Mouse (Mus musculus) midbrain, postnatal 0 days (tissue): ENCODE data around the gene Myo16. TPM values are rescaled to one million over a fixed set of nuclear protein-coding genes. Genes with fewer than 3 reads are reported as not detected.

Experiments
- ATAC-seq: fragments of 200-750 bp; cut with Nextera tagmentation; 2 replicates; pipeline ENCODE4 v1.8.0; 2017; ENCODE audit warnings: moderate number of reproducible peaks, mild to moderate bottlenecking, moderate TSS enrichment, moderate library complexity; ENCODE audit not compliant: low FRiP score
- DNase-seq: peaks from one replicate; pipeline ENCODE4 v3.0.0-alpha.2; 2015; ENCODE audit warnings: low spot score
- H3K27ac ChIP-seq: fragments of 300-500 bp; sonication (generic); 2 replicates; pipeline ENCODE4 v1.5.1; 2014; ENCODE audit warnings: low read depth, mild to moderate bottlenecking, low read length, mixed read lengths
- H3K27me3 ChIP-seq: fragments of 300-500 bp; sonication (generic); 2 replicates; pipeline ENCODE4 v1.6.1; 2014; ENCODE audit warnings: low read length, control low read depth, mixed read lengths; ENCODE audit not compliant: insufficient read depth
- H3K36me3 ChIP-seq: fragments of 300-500 bp; sonication (generic); 2 replicates; pipeline ENCODE4 v1.6.1; 2014; ENCODE audit warnings: low read length, control low read depth, mixed read lengths; ENCODE audit not compliant: insufficient read depth
- H3K4me1 ChIP-seq: fragments of 300-500 bp; sonication (generic); 2 replicates; pipeline ENCODE4 v1.6.1; 2014; ENCODE audit warnings: mild to moderate bottlenecking, control low read depth, antibody characterized with exemption, low read length, mixed read lengths; ENCODE audit not compliant: insufficient read depth
- H3K4me2 ChIP-seq: fragments of 300-500 bp; sonication (generic); 2 replicates; pipeline ENCODE4 v1.6.1; 2014; ENCODE audit warnings: low read depth, mild to moderate bottlenecking, low read length, mixed read lengths; ENCODE audit not compliant: poor library complexity, severe bottlenecking
- H3K4me3 ChIP-seq: fragments of 300-500 bp; sonication (generic); 2 replicates; pipeline ENCODE4 v1.5.1; 2014; ENCODE audit warnings: low read depth, mild to moderate bottlenecking, low read length, moderate library complexity
- H3K9ac ChIP-seq: fragments of 300-500 bp; sonication (generic); replicated peaks from 2 replicates; pipeline ENCODE4 v1.6.1; 2014; ENCODE audit warnings: mild to moderate bottlenecking, low read length, moderate library complexity, mixed read lengths; ENCODE audit not compliant: poor library complexity, severe bottlenecking
- H3K9me3 ChIP-seq: fragments of 300-500 bp; sonication (generic); 2 replicates; pipeline ENCODE4 v1.6.1; 2016; ENCODE audit warnings: low read length, control low read depth
- CTCF ChIP-seq: IDR thresholded peaks from 2 replicates; pipeline ENCODE4 v1.5.1; 2016; ENCODE audit warnings: antibody characterized with exemption, mild to moderate bottlenecking
- WGBS: fragments of 180-500 bp; shearing (Covaris S2); extraction: QIAGEN DNeasy Blood & Tissue Kit; methylation state at CpG from one replicate; pipeline ENCODE4 v1.1.7; 2014; 5-methylcytosine and 5-hydroxymethylcytosine counted together
- polyA plus RNA-seq: library from polyadenylated mRNA; unstranded; fragments of >200 nt; fragmentation: Nextera tagmentation; extraction: Ambion mirVana; gene quantifications from 2 replicates; pipeline ENCODE4 v1.2.1, GENCODE M21; 2015
- total RNA-seq: library from RNA; depleted of rRNA; stranded (reverse); fragments of >200 nt; gene quantifications from 2 replicates; pipeline ENCODE4 v1.2.3, GENCODE M21; 2014

Myo16 gene
- total and polyA plus RNA-seq, 2 experiments from 2014 or later = 7.7 to 59.9 TPM

DNA sequence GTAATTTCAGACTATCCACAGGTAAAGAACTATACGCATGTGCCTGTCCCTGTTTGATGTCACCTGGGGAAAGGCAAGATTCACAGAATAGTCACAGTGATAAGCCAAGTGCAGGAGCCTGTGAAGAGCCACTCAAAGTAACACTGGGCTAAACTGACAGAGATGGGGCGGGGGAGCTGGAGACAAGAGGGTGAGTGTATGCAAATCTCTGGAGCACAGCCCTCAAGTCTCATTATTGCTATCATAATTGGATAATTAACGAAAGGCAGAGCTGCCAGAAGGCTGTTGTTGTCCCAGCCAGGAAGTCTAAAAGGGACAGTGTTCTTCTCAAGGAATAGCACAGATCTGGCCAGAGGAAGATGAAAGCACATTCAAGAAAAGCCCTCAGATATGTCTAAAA lies 490.8 kb downstream of the Myo16 start:
- Histone ChIP-seq H3K9ac (no peak overlapping the region), H3K36me3 (no peaks in the 10 kb centered on the region), H3K27me3 (no peaks in the 10 kb centered on the region), H3K4me2 (no peak overlapping the region), H3K9me3 (no peaks in the 10 kb centered on the region), H3K27ac (no peak overlapping the region), H3K4me3 (no peak overlapping the region), H3K4me1 (no peaks in the 10 kb centered on the region)
- WGBS = 61% methylated on average over 3 of the region's 3 CpGs
- ATAC-seq (no peak; the same call in 1 of the 2 replicates), DNase-seq (peak; percentile 71)
- no peak for TF ChIP-seq CTCF

DNA sequence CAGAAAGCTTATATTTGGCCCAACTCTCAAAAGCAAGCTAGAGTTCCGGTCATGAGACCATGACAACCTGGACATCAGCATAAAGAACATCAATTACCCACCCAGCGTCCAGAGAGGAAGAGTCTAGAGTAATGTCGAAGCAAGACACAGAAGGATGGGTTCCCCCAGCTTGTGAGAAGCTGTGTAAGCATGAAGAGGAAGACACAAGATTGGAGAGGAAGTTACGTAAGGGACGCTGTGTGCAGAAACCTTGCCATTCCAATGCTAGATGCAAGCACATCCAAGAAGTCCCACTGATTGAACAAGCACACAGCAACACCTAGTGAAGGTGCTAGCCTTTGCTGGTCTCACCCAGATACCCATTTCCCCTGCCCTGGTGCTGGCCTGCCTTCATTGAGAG lies 492.0 kb downstream of the Myo16 start:
- no peak overlapping the region for H3K4me2 ChIP-seq
- 97% methylated on average over 5 of the region's 5 CpGs for WGBS
- no peak overlapping the region for H3K27ac ChIP-seq
- no peaks in the 10 kb centered on the region for H3K4me1 ChIP-seq
- H3K9me3 ChIP-seq = no peaks in the 10 kb centered on the region
- H3K36me3 ChIP-seq = no peaks in the 10 kb centered on the region
- H3K4me3 ChIP-seq = no peak overlapping the region
- no peaks in the 10 kb centered on the region for H3K27me3 ChIP-seq
- H3K9ac ChIP-seq = no peak overlapping the region
- no peak for ATAC-seq
- DNase-seq = no peak
- TF ChIP-seq CTCF = no peak

DNA sequence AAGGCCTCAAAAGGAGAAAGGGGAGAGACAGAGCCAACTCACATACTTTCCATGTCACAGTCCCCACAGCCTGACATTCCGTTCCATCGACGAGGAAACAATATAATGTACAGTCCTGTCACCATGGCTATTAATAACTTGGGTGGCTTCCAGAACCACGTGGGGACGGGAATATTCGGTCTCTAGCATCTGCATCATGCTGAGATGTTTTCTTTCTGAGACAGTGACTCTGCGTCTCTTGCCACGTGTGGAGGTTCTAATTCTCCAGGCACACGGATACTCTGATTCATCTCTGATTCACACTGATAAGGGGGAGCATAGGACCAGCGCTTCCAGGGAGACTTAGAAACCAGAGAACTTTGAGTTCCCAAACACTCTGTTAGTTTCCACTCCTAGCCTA lies 492.8 kb downstream of the Myo16 start:
- no peak overlapping the region for H3K27ac ChIP-seq
- H3K4me1 ChIP-seq = no peaks in the 10 kb centered on the region
- H3K36me3 ChIP-seq = no peaks in the 10 kb centered on the region
- no peak overlapping the region for H3K4me3 ChIP-seq
- no peak for ATAC-seq
- no peaks in the 10 kb centered on the region for H3K27me3 ChIP-seq
- TF ChIP-seq CTCF = no peak
- peak; percentile 37 for DNase-seq
- H3K4me2 ChIP-seq = no peak overlapping the region
- WGBS = 49% methylated on average over 10 of the region's 10 CpGs
- no peak overlapping the region for H3K9ac ChIP-seq
- no peaks in the 10 kb centered on the region for H3K9me3 ChIP-seq

DNA sequence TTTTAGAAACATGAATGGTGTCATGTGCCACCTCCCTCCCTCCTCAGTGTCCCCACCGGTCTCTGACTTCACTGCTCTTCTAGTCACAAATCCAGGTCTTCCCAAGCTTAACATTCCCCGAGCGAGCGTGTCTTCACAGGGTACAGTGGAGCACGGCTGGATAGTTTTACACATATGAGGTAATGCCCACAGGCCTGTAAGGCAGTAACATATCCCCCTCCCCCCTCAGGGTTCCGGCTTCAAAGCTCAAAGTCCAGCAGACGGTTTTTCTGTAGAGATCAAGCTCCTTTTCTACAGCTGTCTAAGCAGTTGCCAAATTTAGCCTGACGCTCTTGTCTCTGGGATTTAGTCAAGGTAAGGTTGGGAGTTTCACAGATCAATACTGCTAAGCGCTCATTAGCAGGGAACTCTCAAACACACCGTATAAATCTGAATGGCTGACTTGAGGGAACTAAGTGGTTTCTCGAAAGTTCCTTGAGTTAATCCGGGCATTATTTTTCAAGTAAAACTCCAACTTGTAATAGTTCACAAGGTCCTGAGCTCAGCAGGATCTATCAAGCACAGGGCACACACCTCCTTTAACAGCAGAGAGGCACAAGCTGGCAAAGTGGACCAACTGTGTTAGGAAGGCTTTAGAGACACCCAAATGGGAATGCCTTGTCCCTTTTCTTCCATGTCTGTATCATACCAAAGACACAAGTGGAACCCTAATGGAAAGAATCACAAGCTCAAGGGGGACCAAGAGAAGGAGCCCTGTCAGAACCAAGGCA lies 498.0 kb downstream of the Myo16 start:
- no peak overlapping the region for H3K27ac ChIP-seq
- no peak overlapping the region for H3K9ac ChIP-seq
- WGBS = 61% methylated on average over 12 of the region's 12 CpGs
- DNase-seq (no peak), ATAC-seq (peak; percentile 47; the same call in 1 of the 2 replicates)
- H3K9me3 ChIP-seq = no peaks in the 10 kb centered on the region
- H3K4me1 ChIP-seq = no peaks in the 10 kb centered on the region
- H3K27me3 ChIP-seq = no peaks in the 10 kb centered on the region
- no peak for TF ChIP-seq CTCF
- H3K36me3 ChIP-seq = no peaks in the 10 kb centered on the region
- H3K4me2 ChIP-seq = no peak overlapping the region
- no peak overlapping the region for H3K4me3 ChIP-seq

DNA sequence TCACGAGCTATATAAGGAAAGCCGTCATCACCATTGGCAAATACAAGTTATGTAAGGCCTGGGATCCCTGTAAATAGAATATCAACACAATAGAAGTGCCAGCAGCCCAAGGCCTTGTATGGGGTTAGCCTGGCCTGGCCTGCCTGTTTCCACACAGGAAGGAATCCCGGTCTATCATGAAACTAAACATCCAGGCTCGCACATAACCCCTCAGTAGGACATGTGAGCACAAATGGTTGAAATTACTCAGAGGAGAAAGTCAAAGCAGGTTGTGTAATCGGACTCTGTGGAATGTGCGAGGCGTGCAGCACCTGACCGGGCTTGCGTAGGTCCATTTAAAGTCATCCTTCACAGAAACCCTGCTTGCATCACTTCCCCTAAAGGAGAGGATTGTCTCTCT lies 499.6 kb downstream of the Myo16 start:
- H3K27ac ChIP-seq = no peak overlapping the region
- H3K9ac ChIP-seq = no peak overlapping the region
- no peak for TF ChIP-seq CTCF
- no peaks in the 10 kb centered on the region for H3K36me3 ChIP-seq
- no peaks in the 10 kb centered on the region for H3K4me1 ChIP-seq
- ATAC-seq (no peak), DNase-seq (no peak)
- H3K4me2 ChIP-seq = no peak overlapping the region
- no peaks in the 10 kb centered on the region for H3K9me3 ChIP-seq
- H3K27me3 ChIP-seq = no peaks in the 10 kb centered on the region
- WGBS = 91% methylated on average over 9 of the region's 9 CpGs
- H3K4me3 ChIP-seq = no peak overlapping the region

DNA sequence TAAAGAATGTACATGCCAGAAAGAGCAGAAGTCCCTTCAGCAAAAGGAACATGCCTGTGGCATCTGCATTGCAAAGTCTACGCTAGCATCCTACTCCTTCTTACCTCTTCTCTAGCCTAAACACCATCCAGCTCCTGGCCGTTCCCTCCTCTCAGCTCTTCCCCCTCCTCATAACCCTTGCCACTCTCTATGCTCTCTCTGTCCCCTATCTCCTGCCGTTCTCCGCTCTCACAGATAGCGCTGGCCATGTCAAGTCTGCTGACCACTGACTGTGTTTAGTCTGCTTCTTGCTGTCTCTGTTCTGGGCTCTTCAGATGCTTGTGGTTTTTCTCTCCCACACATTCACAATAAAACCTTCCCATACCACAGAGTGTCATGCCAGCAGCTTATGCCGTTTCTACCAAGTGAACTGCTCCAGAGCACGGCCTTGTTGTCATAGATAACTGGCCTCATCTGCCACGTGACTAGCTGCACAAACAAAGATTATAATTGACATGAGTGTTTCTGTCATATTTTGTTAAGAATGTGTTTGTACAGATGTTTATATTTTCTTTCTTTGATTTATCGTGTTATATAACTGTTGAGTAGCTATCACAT lies 501.3 kb downstream of the Myo16 start:
- H3K36me3 ChIP-seq = no peaks in the 10 kb centered on the region
- H3K4me2 ChIP-seq = no peak overlapping the region
- DNase-seq (no peak), ATAC-seq (no peak)
- H3K27me3 ChIP-seq = no peaks in the 10 kb centered on the region
- no peak overlapping the region for H3K4me3 ChIP-seq
- no peak overlapping the region for H3K27ac ChIP-seq
- H3K4me1 ChIP-seq = no peaks in the 10 kb centered on the region
- 87% methylated on average over 9 of the region's 9 CpGs for WGBS
- H3K9ac ChIP-seq = no peak overlapping the region
- no peaks in the 10 kb centered on the region for H3K9me3 ChIP-seq
- TF ChIP-seq CTCF = no peak
